Mouse (Mus musculus): ENCODE measurements at regions not wholly inside any gene's neighbourhood (a gene's known extent, or its start where the extent isn't known, plus 50 kb on each side); places are given as distances from the start of the nearest gene placed in this dataset.

- no peak for DNase-seq (ENCODE audit: low read depth, low spot score)
Observed at GRCm38 (mm10) chr17:64382894-64383293, 51.2 kb upstream of the Pja2 start.

- no peak for DNase-seq (ENCODE audit: low read depth, low spot score)
Observed at GRCm38 (mm10) chr17:64383600-64383999, 51.9 kb upstream of the Pja2 start.

- DNase-seq (ENCODE audit: low read depth, low spot score), result no peak
Observed at GRCm38 (mm10) chr17:64390349-64390748, 58.6 kb upstream of the Pja2 start.

GRCm38 (mm10) chr17:64397254-64397897 is 65.7 kb upstream of the Pja2 start:
- peak; percentile 22 for DNase-seq (ENCODE audit: low read depth, low spot score)

- peak; percentile 35 for DNase-seq (ENCODE audit: low read depth, low spot score)
Observed at GRCm38 (mm10) chr17:64398114-64398692, 66.5 kb upstream of the Pja2 start.

- DNase-seq (ENCODE audit: low read depth, low spot score), result no peak
Observed at GRCm38 (mm10) chr17:64398708-64399107, 67.0 kb upstream of the Pja2 start.

- peak; percentile 24 for DNase-seq (ENCODE audit: low read depth, low spot score)
Observed at GRCm38 (mm10) chr17:64406742-64407254, 75.1 kb upstream of the Pja2 start.

GRCm38 (mm10) chr17:64407255-64408011 is 75.7 kb upstream of the Pja2 start:
- no peak for DNase-seq (ENCODE audit: low read depth, low spot score)

- DNase-seq (ENCODE audit: low read depth, low spot score), result no peak
Observed at GRCm38 (mm10) chr17:64425811-64426210, 94.1 kb upstream of the Pja2 start.

- no peak for DNase-seq (ENCODE audit: low read depth, low spot score)
Observed at GRCm38 (mm10) chr17:64426536-64426935, 94.8 kb upstream of the Pja2 start.

GRCm38 (mm10) chr17:64439571-64439970 is 107.9 kb upstream of the Pja2 start:
- no peak for DNase-seq (ENCODE audit: low read depth, low spot score)

GRCm38 (mm10) chr17:64454736-64455135 is 123.0 kb upstream of the Pja2 start:
- DNase-seq (ENCODE audit: low read depth, low spot score), result no peak

- DNase-seq (ENCODE audit: low read depth, low spot score), result no peak
Observed at GRCm38 (mm10) chr17:64466273-64466672, 134.3 kb upstream of the Man2a1 start.

GRCm38 (mm10) chr17:64466746-64467145 is 133.8 kb upstream of the Man2a1 start:
- no peak for DNase-seq (ENCODE audit: low read depth, low spot score)

- DNase-seq (ENCODE audit: low read depth, low spot score), result no peak
Observed at GRCm38 (mm10) chr17:64467297-64467696, 133.2 kb upstream of the Man2a1 start.

GRCm38 (mm10) chr17:64469754-64470400 is 130.7 kb upstream of the Man2a1 start:
- peak; percentile 53 for DNase-seq (ENCODE audit: low read depth, low spot score)

GRCm38 (mm10) chr17:64480607-64481038 is 119.9 kb upstream of the Man2a1 start:
- no peak for DNase-seq (ENCODE audit: low read depth, low spot score)

- DNase-seq (ENCODE audit: low read depth, low spot score), result no peak
Observed at GRCm38 (mm10) chr17:64484835-64485234, 115.7 kb upstream of the Man2a1 start.

- DNase-seq (ENCODE audit: low read depth, low spot score), result no peak
Observed at GRCm38 (mm10) chr17:64489769-64490335, 110.7 kb upstream of the Man2a1 start.

GRCm38 (mm10) chr17:64490664-64491063 is 109.9 kb upstream of the Man2a1 start:
- DNase-seq (ENCODE audit: low read depth, low spot score), result no peak

GRCm38 (mm10) chr17:64491922-64492353 is 108.6 kb upstream of the Man2a1 start:
- no peak for DNase-seq (ENCODE audit: low read depth, low spot score)
